Mouse (Mus musculus): ENCODE data around the gene Ctdspl. TPM values are rescaled to one million over a fixed set of nuclear protein-coding genes. Genes with fewer than 3 reads are reported as not detected.

Ctdspl gene
- polyA plus RNA-seq, 1 experiment: 6.7 TPM

GRCm38 (mm10) chr9:119071786-119072185 is 145.5 kb downstream of the Ctdspl start:
- TF ChIP-seq CTCF (IDR thresholded peaks at IDR 0.05; ENCODE audit: control insufficient read depth, insufficient read depth, low read length): no peak
- TF ChIP-seq POLR2A (IDR thresholded peaks at IDR 0.05; ENCODE audit: borderline replicate concordance, control insufficient read depth, low read depth, low read length): no peak
- Histone ChIP-seq H3K27ac (ENCODE audit: control insufficient read depth, insufficient read depth, low read depth, low read length, poor library complexity) (no peak overlapping the region), H3K4me3 (replicated peaks; ENCODE audit: control insufficient read depth, low read depth, low read length) (no peak overlapping the region), H3K4me1 (ENCODE audit: control insufficient read depth, insufficient read depth, low read length) (no peaks in the 10 kb centered on the region; the same call in 1 of the 2 replicates)
- 79% methylated on average over 9 of the region's 9 CpGs for WGBS

- Histone ChIP-seq H3K27ac (ENCODE audit: control insufficient read depth, insufficient read depth, low read depth, low read length, poor library complexity) (no peak overlapping the region), H3K4me1 (ENCODE audit: control insufficient read depth, insufficient read depth, low read length) (no peaks in the 10 kb centered on the region; the same call in 1 of the 2 replicates), H3K4me3 (replicated peaks; ENCODE audit: control insufficient read depth, low read depth, low read length) (no peak overlapping the region)
- TF ChIP-seq CTCF (IDR thresholded peaks at IDR 0.05; ENCODE audit: control insufficient read depth, insufficient read depth, low read length) (no peak), POLR2A (IDR thresholded peaks at IDR 0.05; ENCODE audit: borderline replicate concordance, control insufficient read depth, low read depth, low read length) (no peak)
- 80% methylated on average over 15 of the region's 15 CpGs for WGBS
Measured at GRCm38 (mm10) chr9:119073184-119073895, 147.1 kb downstream of the Ctdspl start.

- H3K27ac ChIP-seq (ENCODE audit: control insufficient read depth, insufficient read depth, low read depth, low read length, poor library complexity): no peak overlapping the region
- 72% methylated on average over 16 of the region's 16 CpGs for WGBS
- H3K4me3 ChIP-seq (replicated peaks; ENCODE audit: control insufficient read depth, low read depth, low read length): no peak overlapping the region
- TF ChIP-seq POLR2A (IDR thresholded peaks at IDR 0.05; ENCODE audit: borderline replicate concordance, control insufficient read depth, low read depth, low read length) (no peak), CTCF (IDR thresholded peaks at IDR 0.05; ENCODE audit: control insufficient read depth, insufficient read depth, low read length) (no peak)
- H3K4me1 ChIP-seq (ENCODE audit: control insufficient read depth, insufficient read depth, low read length): no peaks in the 10 kb centered on the region; the same call in 1 of the 2 replicates
Measured at GRCm38 (mm10) chr9:119075685-119076084, 149.4 kb downstream of the Ctdspl start.

- Histone ChIP-seq H3K4me1 (ENCODE audit: control insufficient read depth, insufficient read depth, low read length) (no peaks in the 10 kb centered on the region; the same call in 1 of the 2 replicates), H3K27ac (ENCODE audit: control insufficient read depth, insufficient read depth, low read depth, low read length, poor library complexity) (no peak overlapping the region), H3K4me3 (replicated peaks; ENCODE audit: control insufficient read depth, low read depth, low read length) (no peak overlapping the region)
- WGBS: 71% methylated on average over 5 of the region's 5 CpGs
- TF ChIP-seq POLR2A (IDR thresholded peaks at IDR 0.05; ENCODE audit: borderline replicate concordance, control insufficient read depth, low read depth, low read length) (no peak), CTCF (IDR thresholded peaks at IDR 0.05; ENCODE audit: control insufficient read depth, insufficient read depth, low read length) (no peak)
Measured at GRCm38 (mm10) chr9:119080040-119080675, 153.9 kb downstream of the Ctdspl start.

GRCm38 (mm10) chr9:119082039-119082438 is 155.8 kb downstream of the Ctdspl start:
- Histone ChIP-seq H3K4me1 (ENCODE audit: control insufficient read depth, insufficient read depth, low read length) (no peaks in the 10 kb centered on the region), H3K27ac (ENCODE audit: control insufficient read depth, insufficient read depth, low read depth, low read length, poor library complexity) (no peak overlapping the region), H3K4me3 (replicated peaks; ENCODE audit: control insufficient read depth, low read depth, low read length) (no peak overlapping the region)
- 73% methylated on average over 8 of the region's 8 CpGs for WGBS
- no peak for TF ChIP-seq POLR2A (IDR thresholded peaks at IDR 0.05; ENCODE audit: borderline replicate concordance, control insufficient read depth, low read depth, low read length)

- Histone ChIP-seq H3K4me3 (replicated peaks; ENCODE audit: control insufficient read depth, low read depth, low read length) (no peak overlapping the region), H3K27ac (ENCODE audit: control insufficient read depth, insufficient read depth, low read depth, low read length, poor library complexity) (no peak overlapping the region), H3K4me1 (ENCODE audit: control insufficient read depth, insufficient read depth, low read length) (no peaks in the 10 kb centered on the region)
- TF ChIP-seq POLR2A (IDR thresholded peaks at IDR 0.05; ENCODE audit: borderline replicate concordance, control insufficient read depth, low read depth, low read length): no peak
- WGBS: 72% methylated on average over 7 of the region's 7 CpGs
Measured at GRCm38 (mm10) chr9:119082656-119083430, 156.6 kb downstream of the Ctdspl start.

- TF ChIP-seq POLR2A (IDR thresholded peaks at IDR 0.05; ENCODE audit: borderline replicate concordance, control insufficient read depth, low read depth, low read length): no peak
- no peak for TF ChIP-seq CTCF (IDR thresholded peaks at IDR 0.05; ENCODE audit: control insufficient read depth, insufficient read depth, low read length)
- WGBS: 83% methylated on average over 10 of the region's 10 CpGs
- no peak overlapping the region for H3K27ac ChIP-seq (ENCODE audit: control insufficient read depth, insufficient read depth, low read depth, low read length, poor library complexity)
- no peaks in the 10 kb centered on the region for H3K4me1 ChIP-seq (ENCODE audit: control insufficient read depth, insufficient read depth, low read length)
- H3K4me3 ChIP-seq (replicated peaks; ENCODE audit: control insufficient read depth, low read depth, low read length): no peak overlapping the region
Measured at GRCm38 (mm10) chr9:119083966-119084365, 157.7 kb downstream of the Ctdspl start.

- Histone ChIP-seq H3K4me1 (ENCODE audit: control insufficient read depth, insufficient read depth, low read length) (no peaks in the 10 kb centered on the region), H3K27ac (ENCODE audit: control insufficient read depth, insufficient read depth, low read depth, low read length, poor library complexity) (no peak overlapping the region), H3K4me3 (replicated peaks; ENCODE audit: control insufficient read depth, low read depth, low read length) (no peak overlapping the region)
- TF ChIP-seq CTCF (IDR thresholded peaks at IDR 0.05; ENCODE audit: control insufficient read depth, insufficient read depth, low read length) (no peak), POLR2A (IDR thresholded peaks at IDR 0.05; ENCODE audit: borderline replicate concordance, control insufficient read depth, low read depth, low read length) (no peak)
- 70% methylated on average over 1 of the region's 1 CpGs for WGBS
Measured at GRCm38 (mm10) chr9:119086451-119086850, 160.2 kb downstream of the Ctdspl start.
